Mouse (Mus musculus) mouse embryonic stem cell (cell line): ENCODE measurements at regions not wholly inside any gene's neighbourhood (a gene's known extent, or its start where the extent isn't known, plus 50 kb on each side); places are given as distances from the start of the nearest gene placed in this dataset.

Experiments
- in situ Hi-C, 2 experiments: fragments of 300-500 bp; cut with MboI; formaldehyde crosslinking; loops; 1 replicate in 1 of 2; 3 replicates in 1 of 2; pipeline ENCODE4 v1.14.3; 2019 to 2020; ENCODE audit warnings: low sequenced_read_pairs in 2 of 2, low pct_unique_long_range_greater_than_20kb in 1 of 2, mixed read lengths in 1 of 2; ENCODE audit not compliant: unreplicated experiment in 1 of 2

GRCm38 (mm10) chr2:174848981-174849681 is 88.7 kb downstream of the Edn3 start:
- in situ Hi-C loops = no loop called here

GRCm38 (mm10) chr2:174850860-174851259 is 90.4 kb downstream of the Edn3 start:
- in situ Hi-C loops = no loop called here

- in situ Hi-C loops = no loop called here
Measured at GRCm38 (mm10) chr2:174851525-174852330, 91.3 kb downstream of the Edn3 start.

GRCm38 (mm10) chr2:174853786-174854185 is 93.4 kb downstream of the Edn3 start:
- in situ Hi-C loops = no loop called here

GRCm38 (mm10) chr2:174855548-174855947 is 95.1 kb downstream of the Edn3 start:
- in situ Hi-C loops = no loop called here

GRCm38 (mm10) chr2:174856135-174856534 is 95.7 kb downstream of the Edn3 start:
- in situ Hi-C loops = no loop called here

- in situ Hi-C loops = no loop called here
Measured at GRCm38 (mm10) chr2:174858011-174858834, 97.8 kb downstream of the Edn3 start.

GRCm38 (mm10) chr2:174858835-174859215 is 98.4 kb downstream of the Edn3 start:
- in situ Hi-C loops = no loop called here

GRCm38 (mm10) chr2:174859533-174859932 is 99.1 kb downstream of the Edn3 start:
- in situ Hi-C loops = no loop called here

- in situ Hi-C loops = no loop called here
Measured at GRCm38 (mm10) chr2:174864657-174865056, 104.2 kb downstream of the Edn3 start.

GRCm38 (mm10) chr2:174866546-174866945 is 106.1 kb downstream of the Edn3 start:
- in situ Hi-C loops = no loop called here

- in situ Hi-C loops = no loop called here
Measured at GRCm38 (mm10) chr2:174867397-174867796, 107.0 kb downstream of the Edn3 start.

- in situ Hi-C loops = no loop called here
Measured at GRCm38 (mm10) chr2:174868186-174868585, 107.8 kb downstream of the Edn3 start.

- in situ Hi-C loops = no loop called here
Measured at GRCm38 (mm10) chr2:174868743-174869369, 108.4 kb downstream of the Edn3 start.

GRCm38 (mm10) chr2:174870284-174870683 is 109.9 kb downstream of the Edn3 start:
- in situ Hi-C loops = no loop called here

GRCm38 (mm10) chr2:174871225-174871624 is 110.8 kb downstream of the Edn3 start:
- in situ Hi-C loops = no loop called here

GRCm38 (mm10) chr2:174871844-174872243 is 111.4 kb downstream of the Edn3 start:
- in situ Hi-C loops = no loop called here

- in situ Hi-C loops = loop anchor here (25.0 kb wide), 1 partner anchor 565 kb away; no protein-coding TSS in a partner anchor
Measured at GRCm38 (mm10) chr2:174876886-174877285, 116.5 kb downstream of the Edn3 start.
